Mouse (Mus musculus) heart, embryonic 13.5 days (tissue): ENCODE measurements around the gene Stap2. TPM values are rescaled to one million over a fixed set of nuclear protein-coding genes. Genes with fewer than 3 reads are reported as not detected.

ENCODE experiments used
- ATAC-seq: fragments of 200-750 bp; cut with Nextera tagmentation; 2 replicates; pipeline ENCODE4 v1.8.0; 2017; ENCODE audit warnings: moderate TSS enrichment; ENCODE audit not compliant: insufficient number of reproducible peaks, low FRiP score, low TSS enrichment; ENCODE audit errors: extremely low read depth
- H3K27ac ChIP-seq: fragments of 300-500 bp; sonication (generic); replicated peaks from 2 replicates; pipeline ENCODE4 v1.5.1; 2015; ENCODE audit warnings: moderate library complexity, mild to moderate bottlenecking, inconsistent platforms
- H3K27me3 ChIP-seq: fragments of 300-500 bp; sonication (generic); replicated peaks from 2 replicates; pipeline ENCODE4 v1.6.1; 2015; ENCODE audit warnings: mild to moderate bottlenecking, inconsistent platforms
- H3K36me3 ChIP-seq: fragments of 300-500 bp; sonication (generic); 2 replicates; pipeline ENCODE4 v1.6.1; 2015; ENCODE audit warnings: mild to moderate bottlenecking, inconsistent platforms
- H3K4me1 ChIP-seq: fragments of 300-500 bp; sonication (generic); 2 replicates; pipeline ENCODE4 v1.6.1; 2015; ENCODE audit warnings: inconsistent platforms
- H3K4me2 ChIP-seq: fragments of 300-500 bp; sonication (generic); 2 replicates; pipeline ENCODE4 v1.6.1; 2015; ENCODE audit warnings: inconsistent platforms, mild to moderate bottlenecking, moderate library complexity
- H3K4me3 ChIP-seq: fragments of 300-500 bp; sonication (generic); 2 replicates; pipeline ENCODE4 v1.5.1; 2015; ENCODE audit warnings: moderate library complexity, mild to moderate bottlenecking, inconsistent platforms
- H3K9ac ChIP-seq: fragments of 300-500 bp; sonication (generic); 2 replicates; pipeline ENCODE4 v1.6.1; 2015; ENCODE audit warnings: inconsistent platforms, mild to moderate bottlenecking, moderate library complexity
- H3K9me3 ChIP-seq: fragments of 300-500 bp; sonication (generic); 2 replicates; pipeline ENCODE4 v1.6.1; 2016; ENCODE audit warnings: inconsistent platforms
- WGBS: fragments of 180-500 bp; shearing (Covaris S2); methylation state at CpG from one replicate; pipeline ENCODE4 v1.1.7; 2015; ENCODE audit warnings: mixed read lengths; 5-methylcytosine and 5-hydroxymethylcytosine counted together
- polyA plus RNA-seq: library from polyadenylated mRNA; unstranded; fragments of >200 nt; fragmentation: Nextera tagmentation; extraction: Ambion mirVana; gene quantifications from 2 replicates; pipeline ENCODE4 v1.2.1, GENCODE M21; 2015

The Stap2 gene
- polyA plus RNA-seq, 1 experiment from 2014 or later: 11.9 TPM

DNA sequence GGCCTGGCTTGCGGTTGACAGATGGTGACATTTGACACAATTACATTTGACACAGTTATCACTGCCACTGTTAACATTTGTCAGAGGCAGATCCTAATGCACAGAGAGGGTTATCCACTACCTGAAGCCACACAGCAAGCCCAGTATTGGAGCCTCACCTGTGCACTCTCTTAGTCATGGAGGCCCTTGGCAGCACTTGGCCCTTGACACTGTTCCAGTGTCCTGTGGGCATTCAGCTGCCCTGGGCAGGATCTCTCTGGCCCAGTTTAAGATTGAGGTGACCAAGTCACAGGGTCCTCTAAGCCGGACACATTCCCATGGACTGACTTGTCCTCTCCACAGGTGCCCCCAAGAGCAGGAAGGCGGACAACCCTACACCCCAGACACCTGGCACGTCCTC lies 38.2 kb downstream of the Stap2 start:
- ATAC-seq: no peak
- H3K4me3 ChIP-seq: no peak overlapping the region
- H3K9me3 ChIP-seq: no peaks in the 10 kb centered on the region
- peaks cover 59% of the 10 kb centered on the region for H3K36me3 ChIP-seq
- no peak overlapping the region for H3K9ac ChIP-seq
- peaks cover 24% of the 10 kb centered on the region for H3K27me3 ChIP-seq
- 90% methylated on average over 4 of the region's 4 CpGs for WGBS
- peaks cover 43% of the 10 kb centered on the region for H3K4me1 ChIP-seq
- no peak overlapping the region for H3K27ac ChIP-seq
- no peak overlapping the region for H3K4me2 ChIP-seq

DNA sequence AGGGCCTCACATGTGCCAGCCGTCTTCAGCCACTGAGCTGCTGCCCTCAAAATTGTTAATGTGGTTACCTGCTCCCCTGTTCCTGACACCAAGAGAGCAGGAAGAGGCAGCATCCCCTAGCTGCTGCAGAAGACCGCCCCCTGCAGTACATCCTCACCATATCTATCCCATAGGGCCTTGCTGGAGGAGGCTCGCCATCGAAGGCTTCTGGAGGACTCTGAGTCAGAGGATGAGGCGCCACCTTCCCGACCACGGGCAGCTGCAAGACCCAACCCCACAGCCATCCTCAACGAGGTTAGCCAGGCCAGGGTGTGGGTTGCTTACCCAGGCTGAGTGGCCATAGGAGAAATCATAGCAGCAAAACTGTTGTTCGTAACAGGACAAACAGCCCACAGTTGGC lies 40.4 kb downstream of the Stap2 start:
- WGBS: 82% methylated on average over 9 of the region's 9 CpGs
- no peak overlapping the region for H3K4me2 ChIP-seq
- H3K27ac ChIP-seq: no peak overlapping the region
- H3K4me1 ChIP-seq: peaks cover 34% of the 10 kb centered on the region
- peaks cover 6% of the 10 kb centered on the region for H3K27me3 ChIP-seq
- no peaks in the 10 kb centered on the region for H3K9me3 ChIP-seq
- ATAC-seq: no peak
- peaks cover 76% of the 10 kb centered on the region for H3K36me3 ChIP-seq
- no peak overlapping the region for H3K9ac ChIP-seq
- no peak overlapping the region for H3K4me3 ChIP-seq

DNA sequence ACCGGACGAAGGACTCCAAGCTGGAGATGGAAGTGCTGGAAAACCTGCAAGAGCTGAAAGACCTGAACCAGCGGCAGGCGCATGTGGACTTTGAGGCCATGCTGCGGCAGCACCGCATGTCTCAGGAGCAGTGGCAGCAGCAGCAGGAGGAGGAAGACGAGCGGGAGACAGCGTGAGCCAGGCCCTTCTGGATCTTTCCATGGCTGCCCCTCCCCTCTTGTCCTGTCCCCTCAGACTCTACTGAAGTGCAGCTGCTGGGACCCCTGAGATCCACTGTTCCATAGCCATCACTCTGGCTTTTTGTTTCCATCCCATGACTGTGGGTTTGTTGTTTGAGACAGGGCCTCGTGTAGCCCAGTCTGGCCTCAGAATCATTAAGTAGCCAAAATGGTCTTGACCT lies 40.9 kb downstream of the Stap2 start:
- Histone ChIP-seq H3K9me3 (no peaks in the 10 kb centered on the region), H3K4me2 (no peak overlapping the region), H3K4me3 (no peak overlapping the region), H3K9ac (no peak overlapping the region), H3K27me3 (0 out of 2 replicates have a peak, but pooled peaks cover 1% of the 10 kb centered on the region), H3K27ac (no peak overlapping the region), H3K36me3 (peaks cover 76% of the 10 kb centered on the region), H3K4me1 (peaks cover 34% of the 10 kb centered on the region)
- 92% methylated on average over 10 of the region's 10 CpGs for WGBS
- ATAC-seq: no peak

DNA sequence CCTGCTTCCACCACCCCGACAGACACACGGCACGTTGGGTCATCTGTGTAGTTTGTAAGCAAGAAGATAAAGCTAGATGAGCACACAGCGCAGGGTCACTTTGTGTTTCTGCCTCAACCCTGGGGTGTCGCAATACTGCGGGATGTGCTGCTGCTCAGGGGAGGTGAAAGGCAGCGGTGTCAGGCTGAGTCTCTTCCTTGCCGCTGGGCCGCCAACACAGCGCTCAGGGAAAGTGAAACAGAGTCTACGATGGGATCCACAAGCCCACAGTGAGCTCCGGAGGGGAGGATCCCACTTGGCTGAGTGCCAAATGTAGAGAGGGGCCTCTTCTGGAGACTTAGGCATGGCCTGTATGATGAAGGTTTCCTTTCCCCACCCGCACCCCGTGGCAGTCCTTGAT lies 42.2 kb downstream of the Stap2 start:
- Histone ChIP-seq H3K4me1 (peaks cover 30% of the 10 kb centered on the region), H3K27me3 (no peaks in the 10 kb centered on the region), H3K27ac (no peak overlapping the region), H3K9ac (peak overlapping the region; percentile 33; the same call in 1 of the 2 replicates), H3K4me2 (no peak overlapping the region), H3K9me3 (no peaks in the 10 kb centered on the region), H3K4me3 (no peak overlapping the region), H3K36me3 (peaks cover 75% of the 10 kb centered on the region)
- no peak for ATAC-seq
- WGBS: 71% methylated on average over 14 of the region's 14 CpGs

DNA sequence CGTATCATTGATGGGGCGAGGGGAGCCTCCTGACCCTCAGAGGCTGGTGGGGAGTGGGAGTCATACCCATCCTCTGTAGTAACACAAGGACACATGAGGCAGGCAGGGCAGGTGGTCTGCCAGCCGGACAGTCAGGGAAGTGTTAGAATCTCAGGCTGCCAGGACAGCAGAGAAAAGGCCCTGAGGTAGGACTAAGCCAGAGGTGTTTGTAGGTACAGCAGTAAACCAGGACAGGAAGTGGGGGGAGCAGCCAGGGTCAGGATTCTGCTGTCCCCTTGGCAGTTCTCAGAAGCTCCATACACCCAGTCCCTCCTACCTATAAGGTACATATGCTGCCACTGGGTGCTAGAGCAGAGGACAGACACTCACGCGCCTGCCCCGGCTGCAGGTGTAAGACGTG lies 43.8 kb downstream of the Stap2 start:
- H3K4me2 ChIP-seq: no peak overlapping the region
- no peak overlapping the region for H3K4me3 ChIP-seq
- peaks cover 60% of the 10 kb centered on the region for H3K36me3 ChIP-seq
- 95% methylated on average over 7 of the region's 7 CpGs for WGBS
- ATAC-seq: no peak
- H3K9ac ChIP-seq: no peak overlapping the region
- H3K27me3 ChIP-seq: peaks cover under 1% of the 10 kb centered on the region; the same call in 1 of the 2 replicates
- H3K27ac ChIP-seq: no peak overlapping the region
- H3K9me3 ChIP-seq: no peaks in the 10 kb centered on the region
- peaks cover 28% of the 10 kb centered on the region for H3K4me1 ChIP-seq

DNA sequence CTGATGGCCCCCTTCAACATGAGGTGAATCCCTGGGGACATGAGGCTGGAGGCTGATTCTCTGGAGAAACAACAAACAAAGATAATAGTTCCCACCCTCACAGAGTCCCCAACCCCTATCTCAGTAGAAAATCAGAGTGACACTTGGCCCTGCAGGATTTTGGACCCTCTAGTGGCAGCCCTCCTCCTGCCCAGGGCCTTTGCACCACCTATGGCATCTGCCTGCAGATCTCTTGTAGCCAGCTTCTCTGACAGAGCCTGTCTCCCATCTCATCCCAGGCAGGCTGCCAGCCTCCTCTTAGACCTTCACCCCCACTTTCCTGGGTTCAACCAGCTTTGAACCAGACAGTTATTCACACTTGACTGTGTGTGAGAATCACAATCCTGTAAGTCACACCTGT lies 44.6 kb downstream of the Stap2 start:
- Histone ChIP-seq H3K9ac (no peak overlapping the region), H3K27me3 (peaks cover 8% of the 10 kb centered on the region), H3K9me3 (no peaks in the 10 kb centered on the region), H3K4me2 (no peak overlapping the region), H3K4me1 (peaks cover 36% of the 10 kb centered on the region), H3K36me3 (peaks cover 52% of the 10 kb centered on the region), H3K4me3 (no peak overlapping the region), H3K27ac (no peak overlapping the region)
- no peak for ATAC-seq

DNA sequence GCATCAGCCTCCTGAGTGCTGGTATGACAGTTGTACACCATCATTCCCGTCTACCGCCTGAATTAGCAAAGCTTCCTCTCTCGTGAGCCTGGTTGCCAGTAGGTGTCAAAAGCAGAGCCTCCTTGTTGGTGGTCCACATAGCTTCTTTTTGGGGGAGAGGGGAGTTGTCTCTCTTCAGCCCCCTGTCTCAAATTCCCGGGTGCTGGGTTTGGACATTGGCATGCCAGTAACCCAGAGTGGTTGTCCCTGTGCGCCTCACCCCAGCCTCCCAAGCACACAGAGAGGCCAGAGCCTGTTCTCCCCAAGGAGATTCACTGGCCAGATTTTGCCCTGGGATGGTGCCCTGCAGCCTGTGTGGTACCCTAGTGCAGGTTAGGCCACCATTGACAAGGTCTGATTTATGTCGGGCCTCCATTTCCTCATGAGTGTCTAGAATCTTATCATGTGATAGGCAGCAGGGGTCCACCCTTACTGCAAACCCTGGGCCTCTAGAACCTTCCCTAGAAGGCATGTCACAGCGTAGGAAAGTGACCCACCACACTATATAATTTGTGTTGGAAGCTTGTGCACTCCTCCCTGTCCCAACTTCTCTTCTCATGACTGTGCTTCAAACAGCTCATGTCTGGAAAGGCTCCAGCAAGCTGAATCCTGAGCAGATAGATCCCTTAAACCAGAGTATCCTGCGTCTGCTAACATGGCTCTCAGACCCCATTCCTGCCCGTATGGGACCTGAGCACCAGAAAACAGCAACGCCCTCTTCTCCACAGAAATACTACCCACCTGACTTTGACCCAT lies 45.2 kb downstream of the Stap2 start:
- H3K4me1 ChIP-seq: peaks cover 36% of the 10 kb centered on the region
- peak overlapping the region; percentile 60 for H3K4me3 ChIP-seq
- 74% methylated on average over 10 of the region's 10 CpGs for WGBS
- H3K9ac ChIP-seq: peak overlapping the region; percentile 78
- H3K36me3 ChIP-seq: peaks cover 45% of the 10 kb centered on the region
- H3K27me3 ChIP-seq: peaks cover 14% of the 10 kb centered on the region
- H3K27ac ChIP-seq: peak overlapping the region; percentile 96
- ATAC-seq: no peak
- peak overlapping the region; percentile 81 for H3K4me2 ChIP-seq
- H3K9me3 ChIP-seq: no peaks in the 10 kb centered on the region

DNA sequence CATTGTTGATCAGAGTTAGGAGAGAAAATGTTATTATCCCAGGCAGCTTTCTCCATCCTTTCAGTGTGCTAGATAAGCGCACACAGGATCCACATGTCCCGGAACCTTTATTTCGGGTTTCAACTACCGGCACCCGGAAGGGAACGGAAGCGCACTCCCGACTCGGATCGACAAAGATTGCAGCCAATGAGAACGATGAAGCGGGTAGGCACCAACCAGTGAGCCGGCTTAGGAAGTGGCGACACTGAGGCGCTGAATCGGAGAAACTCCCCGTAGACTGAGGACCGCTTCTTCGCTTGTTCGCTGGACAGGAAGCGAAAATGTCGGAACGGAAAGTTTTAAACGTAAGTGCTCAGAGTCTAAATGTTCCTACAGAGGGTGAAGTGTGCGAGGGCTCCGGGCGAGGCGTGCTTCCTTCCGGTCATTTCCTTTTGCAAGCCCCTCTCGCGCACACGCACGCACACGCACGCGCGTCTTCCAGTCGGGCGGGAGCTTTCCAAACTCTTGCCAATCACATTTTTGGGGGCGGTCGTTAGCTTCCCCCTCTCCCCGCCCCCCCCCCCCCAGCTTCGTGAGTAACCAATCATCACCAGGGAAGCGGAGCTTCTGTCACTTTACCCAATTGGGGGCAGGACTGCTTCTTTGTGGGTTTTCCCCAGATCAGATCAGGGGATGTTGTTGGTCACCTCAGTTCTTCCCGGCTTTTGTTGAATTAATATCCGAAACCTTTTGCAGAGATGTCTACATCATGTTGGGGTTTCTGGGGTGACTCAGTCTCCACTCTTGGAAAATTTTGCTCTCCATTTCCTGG lies 46.3 kb downstream of the Stap2 start, which contains the start of gene Yju2:
TSS of gene Yju2 (plus strand) at position 182 of the 811 bp plus-strand sequence.
- Histone ChIP-seq H3K4me3 (peak within 1 kb of the TSS; percentile 60), H3K9ac (peak within 1 kb of the TSS; percentile 80), H3K27me3 (peaks cover 24% of the 10 kb centered on the region), H3K4me1 (peaks cover 36% of the 10 kb centered on the region), H3K9me3 (no peaks in the 10 kb centered on the region), H3K27ac (peak within 1 kb of the TSS; percentile 96), H3K4me2 (peak within 1 kb of the TSS; percentile 81), H3K36me3 (peaks cover 35% of the 10 kb centered on the region)
- ATAC-seq: peak; percentile 83
- under 1% methylated on average over 43 of the region's 46 CpGs for WGBS

DNA sequence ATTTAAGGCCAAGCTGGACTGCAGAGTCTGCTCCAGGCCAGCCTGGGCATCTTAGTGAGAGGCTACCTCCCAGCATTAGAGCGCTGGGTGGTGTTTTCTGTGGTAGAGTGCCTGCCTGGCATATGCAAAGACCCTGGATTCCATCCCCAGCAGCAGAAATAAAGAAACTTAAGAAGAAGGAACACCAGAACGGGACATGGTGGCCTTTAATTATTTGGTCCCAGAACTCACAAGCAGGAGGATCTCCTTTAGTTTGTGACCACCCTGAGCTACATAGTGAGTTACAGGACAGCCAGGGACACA lies 46.8 kb downstream of the Stap2 start:
- H3K4me3 ChIP-seq: peak overlapping the region; percentile 60
- H3K9ac ChIP-seq: peak overlapping the region; percentile 80
- H3K4me1 ChIP-seq: peaks cover 36% of the 10 kb centered on the region
- H3K9me3 ChIP-seq: no peaks in the 10 kb centered on the region
- no peak for ATAC-seq
- peaks cover 30% of the 10 kb centered on the region for H3K27me3 ChIP-seq
- 28% methylated on average over 2 of the region's 2 CpGs for WGBS
- H3K36me3 ChIP-seq: peaks cover 30% of the 10 kb centered on the region
- H3K27ac ChIP-seq: peak overlapping the region; percentile 96
- peak overlapping the region; percentile 81 for H3K4me2 ChIP-seq

DNA sequence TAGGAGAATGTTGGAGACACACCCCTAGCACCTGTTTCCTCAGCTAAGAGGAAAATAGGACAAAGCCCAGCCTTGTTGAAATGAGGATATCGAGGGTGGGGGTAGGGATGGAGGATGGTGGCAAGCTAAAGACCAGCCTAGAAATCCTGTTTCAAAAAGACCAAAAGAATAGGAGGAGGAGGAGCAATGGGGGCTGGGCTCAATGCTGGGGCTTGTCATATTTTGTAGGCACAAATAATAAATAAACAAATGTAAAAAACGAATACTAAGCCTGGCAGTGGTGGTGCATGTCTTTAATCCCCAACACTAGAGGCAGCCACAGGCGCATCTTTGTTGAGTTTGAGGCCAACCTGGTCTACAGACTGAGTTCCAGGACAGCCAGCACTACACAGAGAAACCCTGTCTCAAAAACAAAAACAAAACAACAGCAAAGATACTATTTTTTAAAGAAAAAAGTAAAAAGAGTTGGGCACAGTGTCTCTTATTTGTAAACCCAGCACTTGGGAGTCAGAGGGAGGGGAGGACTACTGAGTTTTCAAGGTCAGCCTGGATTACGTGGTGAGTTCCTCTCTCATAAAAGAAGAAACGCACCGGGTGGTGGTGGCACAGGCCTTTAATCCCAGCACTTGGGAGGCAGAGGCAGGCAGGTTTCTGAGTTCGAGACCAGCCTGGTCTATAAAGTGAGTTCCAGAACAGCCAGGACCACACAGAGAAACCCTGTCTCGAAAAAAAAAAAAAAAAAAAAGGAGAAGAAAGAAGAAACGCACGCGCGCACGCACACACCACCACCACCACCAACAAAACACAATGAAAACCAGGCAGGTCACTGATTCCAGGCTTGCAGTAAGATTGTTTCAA lies 47.4 kb downstream of the Stap2 start:
- WGBS: 76% methylated on average over 13 of the region's 13 CpGs
- Histone ChIP-seq H3K4me2 (peak overlapping the region; percentile 81), H3K36me3 (peaks cover 24% of the 10 kb centered on the region), H3K9me3 (no peaks in the 10 kb centered on the region), H3K27me3 (peaks cover 33% of the 10 kb centered on the region), H3K9ac (peak overlapping the region; percentile 80), H3K4me3 (peak overlapping the region; percentile 60), H3K4me1 (peaks cover 32% of the 10 kb centered on the region), H3K27ac (peak overlapping the region; percentile 96)
- ATAC-seq: no peak

DNA sequence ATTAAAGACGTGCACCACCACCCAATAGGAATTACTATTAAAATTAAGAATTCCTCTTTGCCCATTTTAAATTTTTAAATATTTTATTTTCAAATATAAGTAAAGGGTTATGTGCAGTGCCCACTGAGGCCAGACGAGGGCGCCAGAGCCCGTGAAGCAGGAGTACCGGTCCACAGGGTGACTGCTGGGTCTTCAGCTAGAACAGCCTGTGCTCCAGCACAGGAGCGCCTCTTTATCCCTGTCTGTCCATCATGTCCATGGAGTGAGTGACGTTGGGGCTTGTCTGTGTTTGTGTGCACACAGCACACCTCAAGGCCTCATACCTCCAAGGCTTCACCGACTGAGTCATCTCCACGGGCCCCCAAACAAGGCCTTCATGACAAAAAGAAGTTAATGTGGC lies 48.2 kb downstream of the Stap2 start:
- peak overlapping the region; percentile 50; the same call in 1 of the 2 replicates for H3K9ac ChIP-seq
- WGBS: 16% methylated on average over 9 of the region's 9 CpGs
- no peak overlapping the region for H3K4me2 ChIP-seq

More for the DNA sequence above, 48.2 kb downstream of the Stap2 start:
- no peak for ATAC-seq
- Histone ChIP-seq H3K4me1 (peaks cover 30% of the 10 kb centered on the region), H3K9me3 (no peaks in the 10 kb centered on the region), H3K4me3 (no peak overlapping the region), H3K27ac (no peak overlapping the region), H3K36me3 (peaks cover 17% of the 10 kb centered on the region), H3K27me3 (peaks cover 41% of the 10 kb centered on the region)
